Mouse (Mus musculus) T-cell, adult 2 months (primary cell): ENCODE data around the gene Ifi205.
"Not testable (repeated sequence)": the region's sequence is repeated elsewhere in the genome, so short reads cannot be mapped to it uniquely, and the experiment has no call there.

Experiments used
- DNase-seq: peaks from one replicate; pipeline ENCODE4 v3.0.0; 2022; ENCODE audit warnings: low spot score

The Ifi205 gene

DNA sequence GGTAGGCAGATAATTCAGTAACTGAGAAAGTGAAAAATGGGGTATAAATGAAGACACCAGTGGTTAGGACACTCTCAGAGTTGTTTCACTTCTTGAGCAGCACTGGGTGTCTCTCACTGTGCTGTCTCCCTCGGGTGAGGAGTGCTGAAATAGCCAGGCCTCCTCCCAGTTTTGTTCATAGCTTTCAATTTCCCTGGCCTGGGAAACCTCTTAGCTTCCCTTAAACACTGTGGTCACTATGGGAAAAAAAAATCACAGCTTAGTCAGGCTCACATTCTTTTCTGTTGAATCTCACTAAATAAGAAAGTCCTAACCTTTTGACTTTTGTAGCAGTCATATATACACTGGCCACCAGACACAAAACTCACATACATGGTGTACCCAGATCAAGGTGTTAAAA, at the start of gene Ifi205:
Gene Ifi205 (minus strand): TSS at position 113 of the 400 bp plus-strand sequence.
- DNase-seq, result no peak

DNA sequence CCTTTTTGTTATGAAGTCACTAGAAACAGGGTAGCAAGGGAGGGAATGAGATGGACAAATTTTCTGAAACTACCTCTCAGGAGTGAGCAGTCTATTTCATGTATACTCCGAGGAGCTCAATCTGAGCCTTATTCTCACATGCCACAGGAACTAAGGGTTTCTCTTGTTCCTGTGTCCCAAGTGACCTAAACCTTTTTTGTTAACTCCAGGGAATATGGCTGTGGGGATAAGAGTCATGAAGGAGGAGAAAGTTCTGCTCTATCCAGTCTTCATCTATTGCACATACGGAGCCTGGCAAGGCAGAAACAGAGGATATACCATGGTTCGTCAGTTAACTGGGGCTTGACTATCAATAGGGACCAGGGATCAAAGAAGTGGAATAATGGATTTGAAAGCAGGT, 34.7 kb upstream of the Ifi205 start, which contains the start of gene Olfr430:
Gene Olfr430 (plus strand): TSS at position 301 of the 400 bp plus-strand sequence.
- DNase-seq, result no peak

DNA sequence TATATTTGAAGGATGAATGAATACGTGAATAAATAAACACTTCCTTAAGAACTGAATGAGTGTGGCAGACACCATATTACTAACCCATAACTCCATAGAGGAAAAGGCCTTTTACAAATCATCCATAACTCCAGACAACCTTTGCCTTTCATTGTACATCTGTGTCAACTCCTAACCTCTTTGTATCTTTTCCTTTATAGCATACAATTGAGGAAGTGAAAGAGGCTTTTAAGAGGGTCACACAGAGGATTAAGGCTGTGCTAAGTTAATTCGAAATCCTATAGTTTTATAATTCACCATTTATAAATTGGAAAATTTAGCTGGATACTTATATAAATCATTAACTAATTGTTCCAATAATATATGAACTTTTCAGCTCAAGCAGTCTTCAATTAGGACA, 23.6 kb upstream of the Ifi205 start:
- no peak for DNase-seq

DNA sequence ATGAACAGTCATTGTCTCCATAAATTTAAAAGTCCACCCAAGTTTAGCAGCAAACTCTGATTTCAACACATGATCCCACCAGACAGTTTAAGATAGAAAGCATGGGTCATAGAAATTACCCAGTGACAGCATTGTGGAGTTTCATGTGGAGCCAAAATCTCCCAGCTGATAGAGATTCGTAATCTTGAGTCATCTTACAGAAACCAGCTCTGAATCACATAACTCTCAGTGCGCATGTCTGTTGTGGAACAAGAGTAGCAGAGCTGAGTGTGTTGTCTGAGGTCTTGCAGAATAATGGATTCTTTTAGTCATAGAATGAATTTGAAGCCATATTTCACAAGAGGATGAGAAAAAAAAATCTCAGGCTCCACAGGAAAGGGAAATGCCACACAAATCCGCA, 21.4 kb upstream of the Ifi205 start:
- DNase-seq, result no peak

DNA sequence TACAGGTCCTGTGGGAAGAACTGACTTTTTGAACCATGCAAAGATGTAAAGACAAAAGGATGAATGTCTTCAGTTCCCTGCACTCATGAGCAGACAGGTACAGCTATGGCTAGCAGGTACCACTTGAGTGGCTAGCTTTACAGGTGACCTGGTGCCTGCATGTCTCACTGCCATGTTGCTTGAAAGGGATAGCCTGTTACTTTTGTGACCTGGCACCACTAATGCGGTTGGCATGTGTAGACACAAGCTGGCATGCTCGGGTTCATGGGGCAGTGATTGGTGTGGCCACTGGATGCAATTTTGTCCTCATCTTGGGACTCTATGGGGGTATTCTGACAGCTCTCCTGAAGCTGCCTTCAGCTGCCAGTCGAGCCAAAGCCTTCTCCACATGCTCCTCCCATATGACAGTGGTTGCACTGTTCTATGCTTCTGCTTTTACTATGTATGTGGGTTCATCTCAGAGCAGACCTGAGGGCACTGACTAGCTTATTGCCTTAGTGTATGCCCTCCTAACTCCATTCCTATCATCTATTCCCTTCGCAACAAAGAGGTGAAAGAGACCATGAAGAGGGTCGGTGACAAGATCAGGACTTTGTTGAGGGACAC, 20.4 kb upstream of the Ifi205 start:
- DNase-seq, result no peak

DNA sequence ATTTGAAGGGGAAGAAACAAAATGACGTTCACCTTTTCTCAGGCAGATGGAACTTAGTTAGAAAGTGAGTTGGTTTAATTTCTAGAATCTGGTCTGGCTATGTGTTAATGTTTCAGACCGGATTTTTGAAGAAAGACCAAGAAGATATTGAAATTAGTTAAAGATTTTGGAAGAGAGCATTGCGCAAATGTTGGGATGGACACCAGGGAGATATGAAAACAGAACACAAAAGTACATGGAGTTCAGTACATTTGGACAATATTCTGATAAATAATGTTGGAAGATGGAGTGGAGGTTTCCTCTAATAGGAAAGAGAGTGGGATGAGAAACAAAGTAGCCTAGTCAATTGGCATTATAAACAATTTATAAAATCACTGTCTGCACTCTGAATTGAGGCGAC, 19.9 kb upstream of the Ifi205 start:
- DNase-seq, result no peak

DNA sequence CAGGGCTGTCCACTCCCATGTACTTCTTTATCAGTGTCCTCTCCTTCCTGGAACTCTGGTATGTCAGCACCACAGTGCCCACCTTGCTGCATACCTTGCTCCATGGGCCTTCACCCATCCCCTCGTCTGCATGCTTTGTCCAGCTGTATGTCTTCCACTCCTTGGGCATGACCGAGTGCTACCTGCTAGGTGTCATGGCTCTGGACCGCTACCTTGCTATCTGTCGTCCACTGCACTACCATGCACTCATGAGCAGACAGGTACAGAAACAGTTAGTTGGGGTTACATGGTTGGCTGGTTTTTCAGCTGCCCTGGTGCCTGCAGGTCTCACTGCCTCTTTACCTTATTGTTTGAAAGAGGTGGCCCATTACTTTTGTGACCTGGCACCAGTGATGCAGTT, 18.9 kb upstream of the Ifi205 start:
- no peak for DNase-seq

DNA sequence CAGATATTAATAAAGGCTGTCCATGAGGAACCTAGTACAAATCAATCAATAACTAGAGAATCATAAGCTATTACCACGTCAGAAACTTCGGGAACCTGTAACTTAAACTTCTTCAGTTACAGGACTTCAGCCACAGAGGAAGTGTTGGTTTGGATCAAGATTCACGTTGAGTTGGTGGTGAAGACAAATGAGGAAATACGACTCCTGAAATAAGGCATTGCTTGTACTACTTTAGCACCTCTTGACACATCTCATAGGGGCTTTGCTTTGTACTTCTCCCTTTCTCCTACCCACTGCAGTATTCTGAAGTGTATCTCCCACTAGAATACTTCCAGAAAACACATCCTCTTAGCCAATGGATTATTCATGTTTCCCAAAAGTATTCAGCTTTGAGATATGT, 17.7 kb upstream of the Ifi205 start:
- DNase-seq, result not testable (repeated sequence)

DNA sequence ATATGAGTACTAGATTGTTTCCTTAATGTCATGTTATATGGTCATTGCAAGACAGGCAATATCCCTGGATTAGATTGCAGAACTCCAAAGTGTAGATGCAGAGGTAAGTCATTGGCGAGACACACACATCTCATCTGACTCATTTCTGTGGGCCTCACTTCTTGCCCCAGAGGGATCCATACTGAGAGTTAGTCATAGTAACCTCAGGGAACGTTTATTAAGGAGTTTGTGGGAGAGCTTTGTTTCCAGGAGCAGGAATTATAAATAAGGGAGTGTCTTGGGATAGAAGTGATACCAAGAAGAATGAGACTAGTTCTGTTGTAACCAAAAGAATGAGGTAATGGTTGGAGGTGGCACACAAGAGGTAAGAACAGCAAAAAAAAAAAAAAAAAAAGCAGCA, 17.3 kb upstream of the Ifi205 start, which contains the start of gene Olfr432:
Gene Olfr432 (plus strand): TSS at position 313 of the 400 bp plus-strand sequence.
- DNase-seq, result no peak

DNA sequence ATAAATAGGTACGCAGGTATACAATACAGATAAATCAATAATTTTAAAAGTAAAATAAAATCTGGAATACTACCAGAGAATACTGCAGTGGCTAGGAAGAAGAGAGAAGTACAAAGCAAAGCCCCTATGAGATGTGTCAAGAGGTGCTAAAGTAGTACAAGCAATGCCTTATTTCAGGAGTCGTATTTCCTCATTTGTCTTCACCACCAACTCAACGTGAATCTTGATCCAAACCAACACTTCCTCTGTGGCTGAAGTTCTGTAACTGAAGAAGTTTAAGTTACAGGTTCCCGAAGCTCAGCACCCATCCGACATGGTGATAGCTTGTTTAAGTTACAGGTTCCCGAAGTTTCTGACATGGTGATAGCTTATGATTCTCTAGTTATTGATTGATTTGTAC, 16.6 kb upstream of the Ifi205 start:
- not testable (repeated sequence) for DNase-seq

DNA sequence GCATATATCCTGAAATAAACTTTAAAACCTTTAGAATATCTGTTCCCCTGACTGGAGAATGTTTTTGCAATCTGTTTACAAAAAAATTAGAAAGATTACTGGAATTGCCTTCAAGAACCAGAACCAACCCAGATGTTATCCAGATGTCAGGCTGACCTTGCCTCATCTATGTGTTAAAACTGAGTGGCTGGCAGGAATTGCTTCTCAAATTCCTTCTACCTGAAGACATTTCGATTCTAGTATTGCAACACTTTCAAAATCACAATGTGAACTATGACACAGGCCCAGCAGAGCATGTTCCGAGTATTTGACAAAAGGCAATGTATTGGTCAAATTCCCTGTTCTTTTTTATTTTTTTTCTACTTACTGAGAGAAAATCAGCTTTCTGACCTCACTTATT, 12.8 kb upstream of the Ifi205 start:
- no peak for DNase-seq

DNA sequence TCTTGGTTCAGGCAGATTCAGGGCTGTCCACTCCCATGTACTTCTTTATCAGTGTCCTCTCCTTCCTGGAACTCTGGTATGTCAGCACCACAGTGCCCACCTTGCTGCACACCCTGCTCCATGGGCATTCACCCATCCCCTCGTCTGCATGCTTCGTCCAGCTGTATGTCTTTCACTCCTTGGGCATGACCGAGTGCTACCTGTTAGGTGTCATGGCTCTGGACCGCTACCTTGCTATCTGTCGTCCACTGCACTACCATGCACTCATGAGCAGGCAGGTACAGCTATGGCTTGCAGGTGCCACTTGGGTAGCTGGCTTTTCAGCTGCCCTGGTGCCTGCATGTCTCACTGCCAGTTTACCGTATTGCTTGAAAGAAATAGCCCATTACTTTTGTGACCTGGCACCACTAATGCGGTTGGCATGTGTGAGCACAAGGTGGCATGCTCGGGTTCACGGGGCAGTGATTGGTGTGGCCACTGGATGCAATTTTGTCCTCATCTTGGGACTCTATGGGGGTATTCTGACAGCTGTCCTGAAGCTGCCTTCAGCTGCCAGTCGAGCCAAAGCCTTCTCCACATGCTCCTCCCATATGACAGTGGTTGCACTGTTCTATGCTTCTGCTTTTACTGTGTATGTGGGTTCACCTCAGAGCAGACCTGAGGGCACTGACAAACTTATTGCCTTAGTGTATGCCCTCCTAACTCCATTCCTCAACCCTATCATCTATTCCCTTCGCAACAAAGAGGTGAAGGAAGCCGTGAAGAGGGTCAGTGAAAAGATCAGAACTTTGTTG, 10.7 kb upstream of the Ifi205 start:
- not testable (repeated sequence) for DNase-seq

DNA sequence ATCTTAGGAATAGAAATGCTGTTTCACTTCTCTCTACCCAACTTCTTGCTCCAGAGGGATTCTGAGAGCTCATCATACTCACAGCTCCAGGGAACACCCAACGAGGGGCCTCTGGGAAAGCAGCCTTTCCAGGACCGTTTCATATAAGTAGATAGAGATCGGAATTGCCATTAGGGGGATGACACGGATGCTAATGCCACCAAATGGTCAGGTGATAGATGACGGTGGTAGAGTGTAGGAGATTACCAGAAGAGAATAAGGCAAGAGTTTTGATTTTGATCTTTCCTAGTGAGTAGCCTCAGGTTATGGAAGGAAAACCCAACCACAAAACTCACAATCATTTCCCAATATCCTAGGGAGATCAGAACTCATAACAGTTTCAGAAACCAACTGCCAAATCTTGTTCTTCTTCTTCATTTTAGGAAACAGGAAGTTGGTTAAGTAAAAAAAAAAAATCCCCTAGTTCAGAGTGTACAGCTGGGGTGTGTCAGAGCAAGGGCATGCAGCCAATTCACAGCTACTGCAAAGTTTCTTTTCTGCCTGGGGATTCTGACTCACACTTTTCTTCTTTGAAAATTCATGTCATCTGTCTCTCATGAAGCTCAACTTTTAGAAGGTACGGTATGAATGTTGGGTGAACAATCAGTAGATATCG, 9.0 kb upstream of the Ifi205 start, which contains the start of gene Olfr433:
Gene Olfr433 (plus strand): TSS at position 183 of the 655 bp plus-strand sequence.
- DNase-seq, result peak; percentile 62

DNA sequence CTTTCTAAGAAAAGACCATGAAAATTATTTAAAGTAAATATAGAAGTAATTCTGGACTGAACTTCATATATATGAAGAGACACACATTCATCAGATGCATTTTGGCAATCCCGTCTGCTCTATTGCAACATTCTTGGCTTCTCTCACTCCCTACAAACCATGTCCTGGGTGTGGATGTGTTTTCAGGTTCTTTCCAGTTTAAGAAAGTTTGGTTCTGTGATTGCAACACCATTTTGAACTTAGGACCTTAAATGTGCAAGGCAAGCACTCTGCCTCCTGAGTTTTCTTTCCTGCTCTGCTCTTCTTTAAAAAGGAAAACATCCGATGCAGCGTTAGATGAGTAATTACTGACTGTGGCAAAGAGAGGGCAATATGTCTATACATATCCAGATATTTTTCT, 6.9 kb upstream of the Ifi205 start:
- DNase-seq, result no peak

DNA sequence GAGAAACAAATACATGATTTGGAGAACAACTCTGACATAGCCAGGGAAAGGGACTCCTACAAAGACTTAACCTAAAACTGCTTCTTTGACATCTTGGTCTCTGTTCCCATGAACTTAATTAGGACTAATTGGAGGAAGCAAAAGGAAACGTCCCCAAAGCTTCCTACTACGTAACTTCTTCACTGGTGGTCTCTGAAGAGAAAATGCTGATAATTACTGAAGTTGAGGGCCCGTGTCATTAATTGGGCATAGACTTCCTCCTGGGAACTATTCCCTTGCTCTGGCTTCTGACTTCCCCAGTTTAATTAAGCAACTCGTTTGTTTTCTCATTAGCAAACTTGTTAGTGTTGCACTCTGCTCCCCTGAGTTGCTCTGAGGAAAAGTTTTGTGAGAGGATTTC, 4.2 kb upstream of the Ifi205 start:
- no peak for DNase-seq

DNA sequence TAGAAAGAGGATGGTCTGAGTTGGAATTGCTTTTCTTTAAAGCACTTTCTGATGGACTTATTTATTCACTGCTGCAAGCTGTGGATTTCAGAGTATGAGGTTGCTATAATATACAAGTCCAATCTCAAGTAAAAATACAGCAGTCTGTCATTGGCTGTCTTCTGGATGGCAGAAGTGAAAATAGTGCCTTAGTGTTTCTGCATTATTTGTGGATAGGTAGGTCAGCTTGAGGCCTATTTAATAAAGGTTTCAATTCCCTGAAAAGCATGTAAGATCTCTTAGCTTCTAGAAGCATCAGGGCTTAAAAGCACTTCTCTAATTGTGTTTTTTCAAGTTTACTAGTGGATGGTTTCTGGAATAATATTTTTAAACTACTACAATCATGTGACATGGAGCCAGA, 24.6 kb downstream of the Ifi205 start:
- not testable (repeated sequence) for DNase-seq

DNA sequence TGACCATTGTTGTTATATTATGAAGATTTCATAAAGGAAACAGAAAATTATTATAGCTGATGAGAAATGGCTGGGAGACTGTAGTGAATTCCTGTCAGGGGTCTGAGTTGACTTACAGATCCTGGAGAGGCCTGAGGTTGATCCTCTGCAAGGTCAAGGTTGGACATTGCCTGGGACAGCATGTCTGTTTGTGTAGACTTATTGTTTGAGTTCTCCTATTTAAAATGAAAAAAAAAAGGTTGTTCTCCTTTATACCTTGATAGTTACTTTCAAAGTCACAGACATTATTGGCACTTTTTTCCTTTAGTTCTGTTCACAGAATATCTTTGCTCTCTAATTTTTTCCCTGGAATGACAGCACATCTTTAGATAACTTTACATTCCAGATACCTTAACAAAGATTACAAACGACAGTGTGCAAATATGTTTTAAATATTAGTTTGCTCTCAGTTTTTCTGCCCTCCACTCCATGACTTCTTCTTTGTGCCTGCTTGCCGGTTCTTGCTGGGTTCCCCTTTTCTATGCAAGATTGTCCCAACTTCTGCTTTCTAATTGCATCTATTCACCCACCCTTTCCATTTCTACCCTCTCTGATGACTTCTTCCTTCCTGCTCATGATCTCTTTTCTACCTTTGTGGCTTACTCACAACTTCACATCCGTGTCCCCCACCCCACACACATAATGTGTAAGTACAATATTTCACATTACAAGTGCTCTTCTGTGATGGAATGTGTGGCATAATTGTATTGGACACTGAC, 27.1 kb downstream of the Ifi205 start:
- not testable (repeated sequence) for DNase-seq

DNA sequence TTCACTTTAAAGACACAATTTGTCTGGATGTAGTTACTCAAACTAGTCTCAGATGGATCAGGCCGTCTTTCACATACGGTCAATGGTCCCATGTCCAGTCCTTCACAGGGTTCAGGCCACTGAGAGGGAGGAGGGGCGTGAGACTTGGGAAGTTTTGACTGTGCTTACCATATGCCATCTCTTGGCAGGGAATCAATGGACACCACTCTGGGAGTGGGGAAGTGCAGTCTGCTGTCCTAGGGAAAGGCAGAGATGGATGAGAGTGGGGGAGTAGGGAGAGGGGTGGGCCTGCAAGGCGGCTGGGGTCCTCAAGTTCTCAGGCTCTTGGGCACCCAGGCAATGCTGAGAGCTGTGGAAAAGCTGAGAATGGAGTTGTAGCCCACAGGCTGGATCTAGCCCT, 36.6 kb downstream of the Ifi205 start:
- no peak for DNase-seq

DNA sequence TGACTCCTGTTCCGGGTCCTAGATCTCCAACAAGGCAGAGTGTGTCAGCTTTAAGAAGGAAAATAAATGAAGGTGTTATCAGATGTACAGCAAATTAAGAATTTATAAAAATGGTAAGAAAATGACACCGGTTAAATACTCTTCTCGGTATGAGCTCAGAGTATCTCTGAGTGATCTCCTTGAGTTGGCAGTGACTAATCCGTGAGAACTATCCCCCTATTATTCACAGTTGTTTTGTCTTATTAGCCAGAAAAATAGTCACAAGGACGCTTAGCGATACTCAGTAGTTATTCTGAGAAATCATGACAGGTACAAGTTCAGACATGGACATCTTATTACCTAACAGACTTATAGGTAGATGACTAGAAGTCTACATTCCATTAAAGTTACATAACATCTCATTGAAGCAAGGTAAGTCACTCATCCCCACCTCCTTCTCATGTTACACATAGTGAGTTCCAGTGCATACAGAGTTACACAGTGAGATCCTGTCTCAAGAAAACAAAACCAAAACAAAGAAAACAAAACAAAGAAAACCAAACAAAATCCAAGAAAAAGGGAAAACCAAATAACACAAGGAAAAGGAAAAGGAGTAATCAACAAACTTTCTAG, 48.8 kb downstream of the Ifi205 start, which contains the start of gene Ifi202b:
Gene Ifi202b (minus strand): TSS at position 51 of the 612 bp plus-strand sequence.
- not testable (repeated sequence) for DNase-seq

DNA sequence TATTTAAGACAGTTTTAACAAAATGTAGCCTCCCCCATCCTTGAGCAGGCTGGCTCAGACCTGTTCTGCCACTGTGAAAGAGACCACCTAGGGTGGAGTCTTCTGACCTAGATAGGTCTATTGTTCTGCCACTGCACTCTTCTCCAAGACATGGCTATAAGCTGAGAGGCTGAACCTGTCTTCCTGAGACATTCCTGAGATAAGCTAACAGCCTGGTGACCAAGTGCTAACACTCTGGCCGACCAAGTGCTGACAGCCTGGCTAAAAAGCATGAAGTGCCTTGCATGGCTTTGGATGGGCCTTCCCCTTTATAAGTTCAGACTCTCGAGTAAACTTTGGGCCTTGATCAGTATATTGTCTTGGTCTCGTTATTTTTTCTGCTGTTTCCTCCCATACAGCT, 50.6 kb downstream of the Ifi205 start:
- DNase-seq, result not testable (repeated sequence)

DNA sequence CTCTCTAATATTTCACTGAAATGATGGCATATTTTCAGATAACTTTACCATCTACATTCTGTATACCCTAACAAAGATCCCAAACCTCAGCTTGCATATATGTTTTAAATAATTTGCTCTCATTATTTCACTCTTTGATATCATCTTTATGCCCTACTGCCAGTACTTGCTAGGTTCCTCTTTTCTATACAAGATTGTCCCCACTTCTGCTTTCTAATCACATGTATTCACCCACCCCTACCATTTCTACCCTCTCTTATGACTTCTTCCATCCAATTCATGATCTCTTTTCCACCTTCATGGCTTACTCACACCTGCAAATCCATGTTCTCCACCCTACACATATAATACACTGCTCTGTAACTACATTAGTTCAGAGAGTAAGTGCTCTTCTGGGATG, 54.0 kb downstream of the Ifi205 start:
- no peak for DNase-seq

DNA sequence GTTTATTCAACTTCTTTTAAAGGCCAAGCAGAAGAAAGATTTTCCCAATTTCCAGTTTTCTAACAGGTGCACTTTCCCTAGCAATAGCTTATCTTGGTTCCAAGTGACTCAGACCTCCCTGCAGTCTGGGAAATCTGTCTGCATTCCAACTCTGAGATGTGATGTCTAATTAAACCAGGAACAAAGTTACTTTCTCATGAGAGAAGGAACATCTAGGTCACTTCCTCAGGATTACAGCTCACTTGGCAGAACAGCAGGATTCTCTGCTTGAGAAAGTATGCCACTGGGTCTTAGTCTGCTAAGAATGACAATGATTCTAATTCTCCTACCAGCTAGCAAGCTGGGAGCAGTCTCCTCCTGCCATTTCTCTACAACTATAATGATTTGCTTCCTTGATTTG, 58.5 kb downstream of the Ifi205 start:
- DNase-seq, result no peak
